Mouse (Mus musculus) duodenum, adult 2 months (tissue): ENCODE results near the gene Cyp2c67. TPM values are rescaled to one million over a fixed set of nuclear protein-coding genes. Genes with fewer than 3 reads are reported as not detected.

ENCODE experiments used
- polyA plus RNA-seq: library from polyadenylated mRNA; depleted of rRNA; stranded (reverse); fragments of >200 nt; gene quantifications from 2 replicates; pipeline ENCODE4 v1.2.3, GENCODE M21; 2012; ENCODE audit warnings: low replicate concordance; rRNA removed

Cyp2c67 gene
- 0.15 and 0.30 TPM in 2 replicates for polyA plus RNA-seq

DNA sequence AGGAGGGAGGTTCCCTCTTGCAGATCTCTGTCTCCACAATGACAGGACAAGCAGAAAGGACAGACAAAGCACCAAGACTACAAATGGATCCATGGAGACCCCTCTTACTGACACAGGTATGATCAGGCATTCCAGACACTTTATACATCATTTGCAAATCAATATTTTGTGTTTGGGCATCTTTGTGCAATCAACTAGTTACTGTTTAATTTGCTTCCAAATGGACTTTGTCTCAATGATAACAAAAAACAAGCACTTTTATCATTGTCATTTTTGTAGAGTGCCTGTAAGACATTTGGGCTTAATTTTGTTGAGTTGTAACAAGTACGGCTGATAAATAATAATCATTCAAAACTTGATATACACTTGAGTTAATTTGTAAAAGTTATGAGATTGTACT, at the start of gene Cyp2c67:
Cyp2c67 (minus strand) TSS at position 114 of the 400 bp plus-strand sequence.

Other genes with a start within 250 kb of the Cyp2c67 start
- 0.11 and 0.13 TPM in 2 replicates for gene Cyp2c38, start 186.0 kb downstream of the Cyp2c67 start, polyA plus RNA-seq
- not detected in 2 replicates for gene Cyp2c39, start 138.2 kb downstream of the Cyp2c67 start, polyA plus RNA-seq
- gene Cyp2c68, start 92.0 kb upstream of the Cyp2c67 start, polyA plus RNA-seq = 13.2 and 29.0 TPM in 2 replicates
- not detected in 2 replicates for gene Cyp2c40, start 163.8 kb upstream of the Cyp2c67 start, polyA plus RNA-seq
- gene Cyp2c69, start 237.7 kb upstream of the Cyp2c67 start, polyA plus RNA-seq = not detected in 2 replicates